Mouse (Mus musculus): ENCODE results near the gene Exoc3l4.

The Exoc3l4 gene

DNA sequence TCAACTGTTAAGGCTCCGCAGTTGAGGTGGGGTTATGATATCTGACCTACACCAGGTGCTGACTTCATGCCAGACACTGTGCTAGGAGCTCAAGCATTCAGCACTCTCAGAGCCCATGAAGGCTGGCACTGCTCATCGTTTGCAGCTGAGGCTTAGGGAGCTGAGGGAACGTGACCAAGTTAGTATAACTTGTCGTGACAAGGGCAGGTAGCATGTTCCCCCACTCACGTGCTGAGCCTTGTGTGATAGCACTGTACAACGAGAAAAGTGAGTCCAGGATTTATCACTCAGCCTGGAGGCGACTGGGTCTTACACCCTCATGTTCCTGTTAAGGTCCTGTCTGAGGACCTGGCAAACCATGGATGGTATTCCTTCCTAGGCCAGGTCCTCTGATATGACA, 34.7 kb downstream of the Exoc3l4 start:
- no peak for DNase-seq (ENCODE audit: low spot score)

DNA sequence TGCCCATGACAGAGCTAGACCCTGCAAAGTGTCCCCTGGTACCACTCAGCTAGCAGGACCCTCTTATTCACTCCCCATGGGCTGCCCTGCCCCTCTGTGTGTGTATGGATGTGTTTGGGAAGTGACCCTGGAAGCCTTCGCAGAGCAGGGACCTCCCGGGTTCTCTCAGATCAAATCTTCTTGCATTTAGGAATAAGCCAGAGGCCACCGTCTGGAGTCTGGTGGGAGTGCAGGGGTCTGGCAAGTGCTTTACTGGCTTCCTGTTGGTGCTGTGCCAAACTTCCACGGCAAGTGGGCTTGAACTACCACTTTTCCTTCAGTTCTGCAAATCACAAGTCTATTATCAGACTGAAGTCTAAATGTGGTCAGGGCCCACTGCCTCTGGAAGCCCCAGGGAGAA, 37.2 kb downstream of the Exoc3l4 start:
- no peak for DNase-seq (ENCODE audit: low spot score)

DNA sequence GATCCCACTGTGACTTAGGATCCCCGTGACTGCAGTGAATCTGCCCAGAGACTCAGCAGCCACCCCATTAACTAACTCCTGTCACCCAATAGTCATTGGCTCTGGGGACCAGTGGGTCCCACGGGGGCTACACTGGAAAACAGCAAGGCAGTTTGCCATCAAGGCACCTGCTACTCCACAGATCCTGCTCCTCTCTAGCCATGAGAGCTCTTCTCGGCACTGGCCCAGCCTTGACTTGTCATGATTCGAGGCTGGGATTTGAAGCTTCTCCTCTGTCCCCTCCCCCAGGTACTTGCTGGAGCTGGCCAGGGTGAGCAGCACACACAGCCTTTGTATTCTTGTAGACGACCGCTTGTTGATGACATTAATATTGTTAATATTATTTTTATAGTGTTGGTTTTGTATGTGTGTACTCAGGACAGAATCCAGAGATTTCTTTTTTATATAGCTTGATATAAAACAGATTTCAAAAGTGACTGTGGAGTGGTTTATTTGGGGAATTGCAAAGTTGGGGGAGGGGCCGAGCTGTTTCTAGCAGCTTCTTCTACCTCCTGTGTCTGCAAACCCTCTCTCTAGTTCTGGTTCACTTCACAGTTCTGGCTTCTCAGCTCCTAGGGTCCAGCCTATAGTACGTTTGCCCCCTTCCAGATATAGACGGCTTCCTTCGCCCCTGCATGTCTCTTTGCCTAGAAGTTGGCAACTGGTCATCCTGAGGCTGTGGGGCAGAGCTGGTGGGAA, 37.9 kb downstream of the Exoc3l4 start:
- no peak for DNase-seq (ENCODE audit: low spot score)

DNA sequence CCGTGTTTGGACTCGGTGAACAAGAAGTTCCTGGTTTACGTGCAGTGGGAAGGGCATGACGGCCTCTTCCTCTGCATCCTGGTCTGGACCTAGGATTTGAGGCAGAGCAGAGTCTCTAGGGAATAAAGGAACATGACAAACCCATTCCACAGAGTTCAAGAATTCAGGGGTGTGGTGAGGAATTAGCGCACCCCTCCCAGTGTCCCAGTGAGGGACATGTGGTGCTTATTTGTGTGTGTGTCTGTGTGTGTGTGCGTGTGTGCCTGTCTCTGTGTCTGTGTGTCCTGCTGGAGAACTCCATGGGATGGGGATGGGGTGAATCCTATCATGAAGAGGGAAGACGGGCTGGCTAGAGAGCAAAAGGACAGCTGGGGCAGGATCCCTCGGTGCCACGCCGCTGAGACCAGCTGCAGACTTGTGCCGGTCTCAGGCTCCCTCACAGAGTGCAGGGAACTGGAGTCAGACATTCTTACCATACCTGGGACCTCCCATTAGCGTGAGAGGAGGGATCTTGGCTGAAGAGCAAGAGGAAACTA, 38.6 kb downstream of the Exoc3l4 start:
- DNase-seq (ENCODE audit: low spot score): no peak

DNA sequence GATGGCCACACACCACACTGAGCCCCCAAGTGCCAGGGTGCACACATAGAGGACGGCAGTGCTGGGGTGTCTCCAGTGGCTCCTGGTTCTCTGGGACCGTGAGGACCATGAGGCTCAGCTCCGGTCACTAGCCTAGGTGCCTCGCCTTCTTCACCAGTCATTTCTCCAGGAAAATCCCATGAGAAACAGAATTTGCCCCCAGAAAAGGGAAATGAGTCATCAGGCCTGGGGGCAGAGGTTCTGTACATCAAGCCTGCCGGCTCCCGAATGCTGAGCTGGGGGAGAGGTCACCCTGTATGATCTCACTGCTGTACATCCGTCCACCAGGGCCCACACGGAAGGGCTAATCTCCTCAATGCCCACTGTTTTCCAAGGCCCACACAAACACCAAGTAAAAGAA, 39.0 kb downstream of the Exoc3l4 start:
- DNase-seq (ENCODE audit: low spot score): no peak

DNA sequence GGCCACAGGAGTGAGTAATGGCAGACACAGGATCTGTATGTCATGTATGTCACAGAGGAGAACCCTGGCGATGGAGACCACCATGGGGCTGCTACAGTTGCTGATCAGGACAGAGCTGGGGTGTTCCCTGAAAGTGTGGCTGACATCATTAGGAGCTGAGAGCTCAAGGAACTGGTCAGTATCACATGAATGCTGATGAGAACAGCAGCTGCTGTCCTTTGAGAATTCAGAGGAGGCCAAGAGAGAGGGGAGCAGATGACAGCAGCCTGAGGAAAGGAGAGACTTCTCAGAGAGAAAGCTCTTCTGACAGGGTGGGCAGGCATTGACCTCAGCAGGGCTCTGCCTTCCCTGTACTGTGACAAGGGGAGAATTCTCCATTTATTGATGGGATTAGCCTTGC, 40.9 kb downstream of the Exoc3l4 start:
- DNase-seq (ENCODE audit: low spot score): no peak

DNA sequence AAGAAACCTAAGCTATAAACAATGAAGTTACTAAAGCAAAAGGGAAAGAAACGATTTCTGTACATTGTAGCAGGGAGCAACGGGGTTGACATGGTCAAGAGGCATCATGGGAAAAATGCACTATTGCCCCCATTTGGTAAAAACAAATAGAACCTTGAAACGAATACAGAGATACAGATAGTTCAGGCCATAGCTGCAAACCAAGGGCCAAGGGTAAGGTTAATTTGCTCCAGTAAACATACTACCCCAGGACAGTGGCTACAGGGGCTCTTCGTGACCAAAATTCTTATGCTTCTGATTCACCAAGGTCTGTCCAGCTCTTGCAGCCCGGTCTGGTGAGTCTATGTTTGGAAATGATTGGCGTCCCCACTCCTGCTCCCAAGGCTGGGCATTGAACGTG, 46.8 kb downstream of the Exoc3l4 start:
- no peak for DNase-seq (ENCODE audit: low spot score)

DNA sequence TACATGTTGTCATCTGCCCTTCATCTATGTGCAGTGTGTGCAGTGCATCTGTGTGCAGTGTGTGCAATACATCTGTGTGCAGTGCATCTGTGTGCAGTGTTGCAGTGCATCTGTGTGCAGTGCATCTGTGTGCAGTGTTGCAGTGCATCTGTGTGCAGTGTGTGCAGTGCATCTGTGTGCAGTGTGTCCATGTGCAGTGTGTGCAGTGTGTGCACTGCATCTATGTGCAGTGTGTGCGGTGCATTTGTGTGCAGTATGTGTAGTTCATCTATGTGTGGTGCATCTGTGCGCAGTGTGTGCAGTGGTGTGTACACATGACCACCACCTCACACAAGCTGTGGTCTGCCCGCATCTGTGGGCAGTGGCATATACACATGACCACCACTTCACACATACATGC, 49.6 kb downstream of the Exoc3l4 start:
- DNase-seq (ENCODE audit: low spot score): no peak

DNA sequence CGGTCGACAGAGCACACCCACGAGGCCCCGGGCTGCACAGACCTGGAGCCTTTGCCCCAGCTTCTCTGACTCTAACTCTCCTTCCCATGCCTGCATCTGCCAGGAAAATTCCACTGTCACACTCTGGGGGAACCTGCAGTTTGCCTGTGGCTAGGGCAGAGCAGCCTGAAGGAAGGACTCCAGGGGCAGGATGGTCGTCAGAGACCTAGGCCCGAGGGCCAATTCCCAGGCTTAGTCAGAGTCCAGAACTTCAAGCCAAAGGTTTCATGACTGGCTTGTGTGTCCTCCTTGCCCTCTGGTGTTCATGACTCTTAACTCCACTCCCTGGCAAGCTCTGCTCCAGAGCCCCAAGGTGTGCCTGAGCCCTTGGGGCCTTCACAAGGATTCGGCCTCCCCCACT, 51.4 kb downstream of the Exoc3l4 start:
- DNase-seq (ENCODE audit: low spot score): no peak

DNA sequence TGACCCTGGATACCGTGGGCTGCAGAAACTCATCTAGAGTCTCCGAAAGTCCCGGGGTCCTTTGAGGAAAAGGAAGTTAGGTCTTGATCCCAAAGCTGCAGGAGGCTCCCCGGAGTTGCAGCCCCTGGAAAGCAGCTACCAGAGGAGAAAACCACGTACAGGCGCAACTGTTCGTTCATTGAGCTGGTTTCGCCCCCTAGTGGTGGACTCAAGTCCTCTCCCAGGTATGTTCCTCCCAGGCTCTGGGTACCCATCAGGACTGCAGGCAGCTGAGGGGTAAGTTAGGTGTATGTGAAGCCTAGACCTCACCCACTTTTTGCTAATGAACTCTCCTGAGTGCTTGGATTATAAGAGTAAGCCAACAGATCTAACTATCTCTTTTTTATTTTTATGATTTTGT, 52.7 kb downstream of the Exoc3l4 start:
- DNase-seq (ENCODE audit: low spot score): peak; percentile 45

DNA sequence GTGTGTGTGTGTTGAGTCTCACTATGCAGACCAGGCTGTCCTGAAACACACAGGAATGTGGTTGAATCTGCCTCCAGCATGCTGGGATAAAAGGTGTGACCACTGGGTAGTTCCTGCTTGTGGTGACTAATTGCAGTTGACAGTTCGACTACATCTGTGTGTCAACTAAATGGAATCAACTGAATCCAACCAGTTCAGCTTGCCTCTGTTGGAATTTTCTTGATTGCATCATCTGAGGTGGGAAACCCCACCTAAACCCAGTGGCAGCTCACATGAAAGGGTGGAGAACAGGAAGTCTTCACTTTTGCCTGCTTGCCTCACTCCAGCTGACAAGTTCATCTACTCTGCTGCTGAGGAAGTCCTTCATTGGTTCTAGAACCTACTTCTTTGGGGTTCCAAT, 54.3 kb downstream of the Exoc3l4 start:
- DNase-seq (ENCODE audit: low spot score): no peak

DNA sequence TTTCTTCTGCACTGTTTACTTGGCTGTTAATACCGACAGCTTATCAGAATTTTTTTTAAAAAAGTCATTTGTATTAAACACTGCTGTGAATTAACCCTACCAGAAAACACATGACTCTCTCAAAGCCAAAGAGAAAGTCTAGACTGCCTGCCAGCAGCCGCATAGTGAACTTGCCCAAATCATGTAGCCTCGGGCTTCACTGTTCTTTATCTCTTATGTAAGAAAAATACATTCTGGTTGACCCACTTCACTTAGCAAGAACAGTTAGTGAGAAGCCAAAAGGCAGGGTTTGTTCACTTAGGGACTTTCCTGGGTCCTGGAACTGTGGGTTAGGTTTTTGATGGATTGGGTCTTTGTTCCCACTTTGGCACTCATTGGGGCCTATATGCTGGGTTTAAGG, 54.9 kb downstream of the Exoc3l4 start:
- DNase-seq (ENCODE audit: low spot score): no peak

DNA sequence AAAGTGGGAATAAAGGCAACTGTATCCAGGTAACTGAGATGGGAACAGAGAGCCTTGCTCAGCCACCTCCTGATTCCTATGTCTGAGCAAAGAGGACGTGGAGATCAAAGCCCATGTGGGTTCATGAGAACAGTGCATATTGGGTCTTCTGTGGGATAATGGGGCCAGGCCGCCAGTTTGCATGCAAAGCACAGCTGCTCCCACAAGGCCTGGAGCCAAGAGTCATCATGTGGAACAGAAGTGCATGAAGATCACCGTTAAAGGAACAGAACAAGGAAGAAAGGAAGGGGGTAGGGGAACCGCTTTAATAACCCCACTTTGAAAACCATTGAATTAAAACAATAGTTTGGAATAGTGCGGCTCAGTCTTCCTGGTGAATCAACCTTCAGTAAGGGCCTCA, 56.1 kb downstream of the Exoc3l4 start:
- DNase-seq (ENCODE audit: low spot score): no peak

DNA sequence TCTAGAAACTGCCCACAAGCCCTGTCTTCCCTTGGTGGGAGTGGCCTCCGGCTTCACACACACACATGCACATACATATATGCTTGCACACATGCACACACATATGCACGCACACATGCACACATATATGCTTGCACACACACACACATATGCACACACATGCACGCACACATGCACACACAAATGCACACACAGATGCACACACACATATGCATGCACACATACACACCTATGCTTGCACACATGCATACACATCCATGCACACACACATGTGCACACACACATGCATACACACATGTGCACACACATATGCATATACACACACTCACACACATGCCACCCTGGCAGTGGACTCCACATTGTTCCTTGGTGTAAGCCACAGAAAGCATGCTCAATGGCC, 57.6 kb downstream of the Exoc3l4 start:
- DNase-seq (ENCODE audit: low spot score): no peak

DNA sequence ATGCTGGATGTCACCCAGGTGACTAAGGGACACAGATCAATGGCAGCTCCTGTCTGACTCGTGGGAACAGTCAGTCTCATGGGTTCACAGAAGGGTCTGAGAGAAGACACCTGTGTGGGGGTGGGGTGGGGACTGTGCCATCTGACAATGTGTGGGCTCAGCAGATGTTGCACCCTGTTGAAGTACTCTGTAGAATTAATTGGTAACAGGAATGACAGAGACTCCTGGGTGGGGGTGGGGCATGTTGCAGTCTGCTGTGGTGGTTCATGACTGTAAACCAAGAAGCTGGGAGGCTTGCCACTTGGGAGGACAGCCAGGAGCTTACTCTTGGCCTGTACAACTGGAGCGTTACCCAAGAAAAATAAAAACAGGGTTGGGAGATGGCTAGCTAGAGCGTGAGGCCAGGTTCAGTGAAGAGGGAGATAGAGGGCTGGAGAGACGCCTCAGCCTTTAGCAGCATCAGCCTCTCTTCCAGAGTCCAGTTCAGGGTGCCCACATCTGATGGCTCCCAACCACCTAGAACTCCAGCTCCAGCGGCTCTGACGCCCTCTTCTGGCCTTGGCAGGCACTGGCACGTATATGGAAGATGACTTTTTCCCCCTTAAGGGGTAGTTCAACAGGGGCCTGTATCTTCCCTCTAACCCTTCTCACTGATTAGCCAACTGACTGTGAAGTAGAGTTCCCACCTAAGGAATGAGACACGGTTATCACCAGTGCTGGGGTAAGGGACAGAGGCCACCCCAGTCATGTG, 58.3 kb downstream of the Exoc3l4 start:
- no peak for DNase-seq (ENCODE audit: low spot score)

DNA sequence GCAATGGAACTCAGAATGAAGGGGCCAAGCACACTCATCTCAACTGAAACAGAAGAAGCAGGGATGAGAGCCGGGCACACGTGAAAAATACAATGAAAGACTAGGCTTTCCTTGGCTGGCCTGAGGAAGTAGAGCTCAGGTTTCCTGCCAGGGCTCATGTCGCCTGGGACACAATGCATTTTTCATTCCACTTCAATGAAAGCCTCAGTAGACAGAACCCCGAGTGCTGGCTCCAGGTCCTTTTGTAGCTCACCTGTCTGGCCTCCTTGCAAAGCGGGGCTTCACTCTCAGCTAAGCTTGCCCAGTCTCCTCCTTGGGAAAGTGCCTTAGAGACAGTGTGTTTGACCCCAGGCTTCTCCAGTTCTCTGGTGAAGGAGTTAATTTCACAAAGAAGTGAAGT, 62.1 kb downstream of the Exoc3l4 start:
- DNase-seq (ENCODE audit: low spot score): no peak

DNA sequence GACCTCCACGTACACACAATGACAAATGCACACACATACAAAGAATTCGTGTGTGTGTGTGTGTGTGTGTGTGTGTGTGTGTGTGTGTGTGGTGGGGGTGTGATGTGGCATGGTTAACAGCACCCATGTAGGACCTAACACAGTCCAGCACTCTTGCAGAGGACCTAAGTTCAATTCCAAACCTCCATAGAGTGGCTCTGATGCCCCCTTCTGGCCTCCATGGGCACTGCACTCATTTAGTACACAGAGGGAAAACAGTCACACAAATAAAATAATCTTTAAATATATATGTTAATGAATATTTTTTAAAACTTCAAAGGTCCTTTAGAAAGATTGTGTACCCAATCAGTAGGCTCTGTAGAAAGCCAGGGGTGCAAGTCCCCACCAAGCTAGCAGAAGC, 63.1 kb downstream of the Exoc3l4 start:
- peak; percentile 25 for DNase-seq (ENCODE audit: low spot score)
